Mouse (Mus musculus) right cerebral cortex, adult 2 months (tissue): ENCODE measurements around the gene Hopx.

Source experiments
- DNase-seq, 2 experiments: peaks; one replicate each; pipeline ENCODE4 v3.0.0; 2021 to 2022; ENCODE audit warnings: low spot score in 2 of 2

Gene Hopx

GRCm38 (mm10) chr5:77071626-77072025 is 43.3 kb downstream of the Hopx start:
- no peak for DNase-seq

- DNase-seq: no peak
Observed at GRCm38 (mm10) chr5:77070987-77071386, 43.9 kb downstream of the Hopx start.

- no peak for DNase-seq
Observed at GRCm38 (mm10) chr5:77067321-77067720, 47.6 kb downstream of the Hopx start.

DNA sequence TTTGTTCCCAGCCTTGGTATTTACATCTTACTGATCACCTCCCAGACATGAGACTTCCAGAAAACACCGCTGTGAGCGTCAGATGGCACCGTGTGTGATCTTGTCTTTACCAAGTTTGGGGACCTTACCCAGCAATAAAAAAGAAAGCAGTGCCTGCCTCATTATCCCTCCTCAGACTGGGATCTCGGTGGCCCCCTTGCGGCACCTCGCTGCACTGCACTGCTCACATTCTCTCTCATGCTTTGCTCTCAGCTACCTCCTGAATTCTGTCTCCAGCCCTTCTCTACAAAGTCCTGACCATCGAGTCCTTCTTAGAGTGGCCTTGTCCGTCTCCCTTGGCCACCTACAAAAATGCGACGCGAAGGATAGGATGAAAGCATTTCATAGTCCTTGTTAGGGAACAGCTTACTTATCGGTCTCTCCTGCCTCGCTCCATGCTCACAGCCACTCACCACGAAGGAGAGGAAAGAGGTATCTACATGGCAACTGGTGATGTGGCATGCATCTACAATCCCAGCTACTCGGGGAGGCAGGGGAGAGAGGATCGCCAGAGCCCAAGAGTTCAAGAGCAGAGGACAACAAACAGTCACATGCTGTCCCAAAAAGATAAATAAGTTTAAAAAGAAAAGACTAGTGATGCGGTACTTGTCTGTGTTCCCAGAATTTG is 53.4 kb downstream of the Hopx start:
- DNase-seq: peak; percentile 68 to 75

DNA sequence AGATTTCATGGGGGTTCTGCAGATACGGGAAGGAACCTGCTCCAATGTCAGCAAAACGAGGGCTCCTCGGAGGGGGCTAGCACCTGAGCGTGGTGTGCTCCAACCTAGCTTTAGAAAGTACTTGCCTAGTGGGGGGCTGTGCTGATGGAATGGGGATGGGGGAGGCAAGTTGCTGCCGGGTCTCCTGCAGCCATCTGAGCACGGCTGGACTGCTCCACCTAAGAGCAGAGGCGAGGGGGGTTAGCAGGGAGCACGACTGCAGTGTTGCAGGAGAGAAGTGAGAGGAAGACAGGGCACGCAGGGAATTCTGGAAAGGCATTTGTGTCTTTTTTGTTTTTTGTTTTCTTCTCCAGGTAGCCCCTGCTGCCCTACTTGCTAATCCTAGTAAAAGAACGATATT is 54.6 kb downstream of the Hopx start:
- no peak for DNase-seq

GRCm38 (mm10) chr5:77056881-77057440 is 58.0 kb downstream of the Hopx start:
- peak in 1 of 2 experiments; percentile 25 for DNase-seq

DNA sequence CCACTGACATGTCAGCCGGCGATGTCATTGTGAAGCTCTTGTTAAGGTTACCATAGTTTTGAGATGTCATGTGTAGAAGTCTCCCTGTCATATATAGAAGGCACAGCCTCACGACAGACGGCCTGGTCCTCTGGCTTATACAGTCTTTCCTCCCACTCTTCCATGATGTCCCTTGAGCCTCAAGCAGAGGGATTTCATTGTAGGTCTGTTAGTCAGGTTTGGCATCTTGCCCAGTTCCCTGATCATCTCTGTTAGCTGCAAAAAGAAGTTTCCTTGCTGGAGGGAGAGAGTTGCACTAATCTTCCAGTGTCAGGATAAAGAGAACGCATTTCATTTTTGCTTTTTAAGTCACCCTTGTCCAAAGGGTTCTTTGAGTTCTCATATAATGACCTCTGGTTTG is 62.3 kb downstream of the Hopx start:
- no peak for DNase-seq

DNA sequence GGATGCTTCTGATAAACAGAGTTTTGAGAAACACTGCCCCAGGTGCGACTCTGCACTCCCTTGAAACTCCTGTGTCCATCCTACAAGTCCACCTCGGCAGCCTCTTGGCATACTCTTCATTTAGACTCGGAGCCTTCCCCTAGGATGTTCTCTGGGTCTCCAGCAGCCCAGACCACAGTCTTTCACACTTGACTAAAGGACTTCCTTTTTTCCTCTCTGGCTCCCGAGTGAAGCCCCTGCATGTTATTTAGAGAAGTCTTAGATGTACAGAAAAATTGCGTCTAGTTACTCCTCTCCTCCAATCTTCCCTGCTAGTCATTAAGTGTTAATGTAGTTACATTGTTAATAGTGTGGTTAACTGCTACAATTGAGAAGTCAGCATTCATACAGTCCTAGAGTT is 70.6 kb downstream of the Hopx start:
- DNase-seq: no peak

- DNase-seq: no peak
Observed at GRCm38 (mm10) chr5:77039391-77039790, 75.5 kb downstream of the Hopx start.

DNA sequence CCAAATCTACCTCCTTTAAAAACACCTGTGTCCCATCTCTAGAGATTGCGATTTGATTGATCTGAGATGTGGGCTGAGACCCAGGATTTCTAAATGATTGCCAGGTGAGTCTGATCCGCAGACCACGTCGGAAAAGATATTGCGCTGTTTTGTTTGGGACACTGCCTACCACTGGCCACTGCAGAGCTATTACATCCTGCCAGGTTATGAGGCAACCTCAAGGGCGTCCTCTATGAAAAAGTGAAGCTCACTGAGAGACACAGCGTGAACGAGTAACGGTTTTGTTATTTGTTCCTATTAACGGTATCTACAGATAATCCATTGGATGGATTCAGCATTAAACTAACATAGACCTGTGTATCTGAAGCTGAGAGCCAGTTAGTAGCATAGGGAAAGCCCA is 76.5 kb downstream of the Hopx start:
- DNase-seq: no peak
